Comparison of ENCODE assay signal across 22 mouse cellular contexts in genomic region chr5:125230463-125230862, GRCm38 (mm10). TPM values are rescaled to one million over a fixed set of nuclear protein-coding genes. Genes with fewer than 3 reads are reported as not detected.
A peak's percentile ranks its signal among the peaks of the same experiment; 100 is the strongest.
DNase-seq lines count a peak whose midpoint lies in the region; ATAC-seq lines count a peak whose summit lies in the region.
"Had no signal": no experiment of that assay in that cellular context is flagged by ENCODE, and none has a peak within 500 bp of the region (broad histone marks: within the 10 kb centered on the region; RNA-seq: fewer than 3 reads in every experiment).

No protein-coding gene starts in this region.

- no peaks in the 10 kb centered on the region for H3K36me3 ChIP-seq in limb, embryonic 12.5 days
- no peaks in the 10 kb centered on the region for H3K36me3 ChIP-seq in limb, embryonic 10.5 days
- no peaks in the 10 kb centered on the region for H3K36me3 ChIP-seq in midbrain, embryonic 10.5 days
- H3K36me3 ChIP-seq in midbrain, embryonic 13.5 days: no peaks in the 10 kb centered on the region
- H3K36me3 ChIP-seq: embryonic facial prominence, embryonic 13.5 days; embryonic facial prominence, embryonic 15.5 days; forebrain, embryonic 10.5 days; forebrain, embryonic 12.5 days had no signal

- H3K4me1 ChIP-seq in limb, embryonic 12.5 days (replicated peaks): no peaks in the 10 kb centered on the region
- peaks cover 10% of the 10 kb centered on the region for H3K4me1 ChIP-seq in limb, embryonic 10.5 days
- peaks cover 22% of the 10 kb centered on the region for H3K4me1 ChIP-seq in midbrain, embryonic 10.5 days
- peaks cover 6% of the 10 kb centered on the region for H3K4me1 ChIP-seq in midbrain, embryonic 13.5 days (replicated peaks)

- H3K27ac ChIP-seq in limb, embryonic 12.5 days: no peak overlapping the region
- H3K27ac ChIP-seq in limb, embryonic 10.5 days: no peak overlapping the region
- H3K27ac ChIP-seq in midbrain, embryonic 10.5 days (replicated peaks): 0 out of 2 replicates have a peak overlapping the region, but pooled peaks have one; percentile 39
- no peak overlapping the region for H3K27ac ChIP-seq in midbrain, embryonic 13.5 days
- H3K27ac ChIP-seq: embryonic facial prominence, embryonic 13.5 days; embryonic facial prominence, embryonic 15.5 days; forebrain, embryonic 10.5 days; forebrain, embryonic 12.5 days had no signal

- no peak overlapping the region for H3K4me3 ChIP-seq in limb, embryonic 12.5 days (replicated peaks)
- no peak overlapping the region for H3K4me3 ChIP-seq in limb, embryonic 10.5 days
- no peak overlapping the region for H3K4me3 ChIP-seq in midbrain, embryonic 10.5 days
- no peak overlapping the region for H3K4me3 ChIP-seq in midbrain, embryonic 13.5 days (replicated peaks)
- H3K4me3 ChIP-seq: embryonic facial prominence, embryonic 13.5 days; embryonic facial prominence, embryonic 15.5 days; erythroblast, embryonic 14.5 days; forebrain, embryonic 10.5 days; forebrain, embryonic 12.5 days had no signal

- WGBS in limb, embryonic 12.5 days: 80% methylated on average over 5 of the region's 5 CpGs
- WGBS in limb, embryonic 10.5 days: 87% methylated on average over 5 of the region's 5 CpGs
- 78% methylated on average over 5 of the region's 5 CpGs for WGBS in midbrain, embryonic 10.5 days
- 84% methylated on average over 5 of the region's 5 CpGs for WGBS in midbrain, embryonic 13.5 days

- peaks cover 11% of the 10 kb centered on the region; the same call in 1 of the 2 replicates for H3K9me3 ChIP-seq in limb, embryonic 12.5 days
- no peaks in the 10 kb centered on the region; the same call in 1 of the 2 replicates for H3K9me3 ChIP-seq in limb, embryonic 10.5 days (replicated peaks)
- H3K9me3 ChIP-seq in midbrain, embryonic 10.5 days (replicated peaks): peaks cover 7% of the 10 kb centered on the region; the same call in 1 of the 2 replicates
- H3K9me3 ChIP-seq in midbrain, embryonic 13.5 days: peaks cover 11% of the 10 kb centered on the region; the same call in 1 of the 2 replicates

- ATAC-seq in limb, embryonic 12.5 days (ENCODE audit: insufficient number of reproducible peaks, insufficient read depth, low FRiP score, low TSS enrichment, low read depth): 0 out of 2 replicates have a peak, but pooled peaks have one; percentile 22
- ATAC-seq in midbrain, embryonic 13.5 days: no peak
- ATAC-seq: forebrain, embryonic 14.5 days; forebrain, embryonic 16.5 days had no signal

- H3K4me2 ChIP-seq in limb, embryonic 12.5 days: no peak overlapping the region
- no peak overlapping the region for H3K4me2 ChIP-seq in midbrain, embryonic 13.5 days (replicated peaks)
- H3K4me2 ChIP-seq: embryonic facial prominence, embryonic 13.5 days; embryonic facial prominence, embryonic 15.5 days; forebrain, embryonic 12.5 days had no signal

- H3K9ac ChIP-seq in limb, embryonic 12.5 days (replicated peaks): no peak overlapping the region
- H3K9ac ChIP-seq in midbrain, embryonic 13.5 days (replicated peaks): no peak overlapping the region
- H3K9ac ChIP-seq: embryonic facial prominence, embryonic 13.5 days; embryonic facial prominence, embryonic 15.5 days; forebrain, embryonic 12.5 days had no signal

- no peak for DNase-seq in limb, embryonic 10.5 days (ENCODE audit: low spot score)
- no peak for DNase-seq in midbrain, embryonic 10.5 days (ENCODE audit: low spot score)
- DNase-seq in ovary, postnatal 10 days (ENCODE audit: low spot score): no peak
- DNase-seq: adrenal gland, adult 2 months; adrenal gland, postnatal 10 days; adrenal gland, postnatal 25 days; cerebellum, adult 11 months; cerebellum, adult 18-20 months; cerebellum, adult 8-10 months; cerebellum, adult 9-11 months; cerebellum, postnatal 14 days; cerebellum, postnatal 36 days; embryo, embryonic 11 days had no signal

- no peaks in the 10 kb centered on the region for H3K27me3 ChIP-seq in limb, embryonic 12.5 days
- no peaks in the 10 kb centered on the region for H3K27me3 ChIP-seq in limb, embryonic 10.5 days (ENCODE audit: low read depth, poor library complexity, severe bottlenecking)
- H3K27me3 ChIP-seq in midbrain, embryonic 10.5 days (ENCODE audit: low read depth, poor library complexity, severe bottlenecking): no peaks in the 10 kb centered on the region
- H3K27me3 ChIP-seq in midbrain, embryonic 13.5 days: no peaks in the 10 kb centered on the region
- H3K27me3 ChIP-seq: embryonic facial prominence, embryonic 13.5 days; embryonic facial prominence, embryonic 15.5 days; forebrain, embryonic 12.5 days had no signal

RNA-seq across cellular contexts. Expression of gene Ncor2, which starts 51.4 kb away (rescaled TPM):
- 27.2 and 29.4 TPM in 2 replicates for polyA plus RNA-seq in limb, embryonic 12.5 days (2016; fragmentation: Nextera tagmentation; extraction: Ambion mirVana)
- polyA plus RNA-seq in limb, embryonic 10.5 days (2016; fragmentation: Nextera tagmentation; extraction: Ambion mirVana): 22.4 and 26.8 TPM in 2 replicates
- 16.2 and 19.1 TPM in 2 replicates for polyA plus RNA-seq in midbrain, embryonic 10.5 days (2016; fragmentation: Nextera tagmentation; extraction: Ambion mirVana)
- polyA plus RNA-seq in midbrain, embryonic 13.5 days (2015; fragmentation: Nextera tagmentation; extraction: Ambion mirVana): 20.2 and 22.6 TPM in 2 replicates
